Mouse (Mus musculus) spleen, adult 2 months (tissue): ENCODE results near the gene Acp2.

ENCODE experiments used
- CTCF ChIP-seq: fragments of 200-500 bp; IDR thresholded peaks from 2 replicates; pipeline ENCODE4 v1.5.1; 2011; ENCODE audit warnings: mild to moderate bottlenecking, inconsistent platforms; ENCODE audit not compliant: insufficient read depth, insufficient read length, insufficient replicate concordance; ENCODE audit errors: extremely low read depth
- POLR2A ChIP-seq: fragments of 200-500 bp; IDR thresholded peaks from 2 replicates; pipeline ENCODE4 v1.6.1; 2011; ENCODE audit warnings: low read depth, low read length, inconsistent platforms

GRCm38 (mm10) chr2:91167629-91168028, 35.1 kb upstream of the Acp2 start:
- TF ChIP-seq CTCF (no peak), POLR2A (no peak)
